Mouse (Mus musculus): ENCODE data around the gene Vipas39. TPM values are rescaled to one million over a fixed set of nuclear protein-coding genes. Genes with fewer than 3 reads are reported as not detected.
A peak's percentile ranks its signal among the peaks of the same experiment; 100 is the strongest.
"Not testable (repeated sequence)": the region's sequence is repeated elsewhere in the genome, so short reads cannot be mapped to it uniquely, and the experiment has no call there.

The Vipas39 gene
- polyA plus RNA-seq, 1 experiment from 2014 or later, result 62.5 TPM

GRCm38 (mm10) chr12:87217596-87217995, 48.5 kb downstream of the Vipas39 start:
- no peak overlapping the region for H3K4me3 ChIP-seq (ENCODE audit: low read depth, low read length)
- H3K27me3 ChIP-seq (ENCODE audit: control insufficient read depth, insufficient read depth, low read length), result no peaks in the 10 kb centered on the region

GRCm38 (mm10) chr12:87216053-87216452, 50.0 kb downstream of the Vipas39 start:
- H3K27ac ChIP-seq (ENCODE audit: low read depth, low read length), result no peak overlapping the region
- no peaks in the 10 kb centered on the region for H3K4me1 ChIP-seq (ENCODE audit: control insufficient read depth, insufficient read depth, low read length)
- no peak overlapping the region for H3K4me2 ChIP-seq (ENCODE audit: low read depth)
- no peaks in the 10 kb centered on the region for H3K27me3 ChIP-seq (ENCODE audit: control insufficient read depth, insufficient read depth, low read length)
- H3K9ac ChIP-seq (ENCODE audit: low read length), result no peak overlapping the region
- ATAC-seq (ENCODE audit: insufficient read depth, low FRiP score, low TSS enrichment) (no peak), DNase-seq (ENCODE audit: low spot score) (no peak)
- no peaks in the 10 kb centered on the region for H3K9me3 ChIP-seq (ENCODE audit: control insufficient read depth, low read length)
- no peaks in the 10 kb centered on the region for H3K36me3 ChIP-seq (ENCODE audit: control insufficient read depth, insufficient read depth, low read length)
- H3K4me3 ChIP-seq (ENCODE audit: low read depth, low read length), result no peak overlapping the region
- 83% methylated on average over 2 of the region's 2 CpGs for WGBS

More at GRCm38 (mm10) chr12:87217596-87217995, 48.5 kb downstream of the Vipas39 start:
- Histone ChIP-seq H3K9me3 (ENCODE audit: control insufficient read depth, low read length) (no peaks in the 10 kb centered on the region), H3K9ac (ENCODE audit: low read length) (no peak overlapping the region), H3K36me3 (ENCODE audit: control insufficient read depth, insufficient read depth, low read length) (no peaks in the 10 kb centered on the region), H3K27ac (ENCODE audit: low read depth, low read length) (no peak overlapping the region), H3K4me1 (ENCODE audit: control insufficient read depth, insufficient read depth, low read length) (no peaks in the 10 kb centered on the region), H3K4me2 (ENCODE audit: low read depth) (no peak overlapping the region)
- ATAC-seq (ENCODE audit: insufficient read depth, low FRiP score, low TSS enrichment), result no peak
- no peak for DNase-seq (ENCODE audit: low spot score)

GRCm38 (mm10) chr12:87212844-87213606, 53.0 kb downstream of the Vipas39 start:
- WGBS, result 71% methylated on average over 2 of the region's 2 CpGs
- H3K4me2 ChIP-seq (ENCODE audit: low read depth), result no peak overlapping the region
- H3K9ac ChIP-seq (ENCODE audit: low read length), result no peak overlapping the region
- ATAC-seq (ENCODE audit: insufficient read depth, low FRiP score, low TSS enrichment), result no peak
- no peaks in the 10 kb centered on the region for H3K4me1 ChIP-seq (ENCODE audit: control insufficient read depth, insufficient read depth, low read length)
- no peak overlapping the region for H3K27ac ChIP-seq (ENCODE audit: low read depth, low read length)
- no peaks in the 10 kb centered on the region for H3K36me3 ChIP-seq (ENCODE audit: control insufficient read depth, insufficient read depth, low read length)
- no peak overlapping the region for H3K4me3 ChIP-seq (ENCODE audit: low read depth, low read length)
- H3K27me3 ChIP-seq (ENCODE audit: control insufficient read depth, insufficient read depth, low read length), result no peaks in the 10 kb centered on the region
- no peak for DNase-seq (ENCODE audit: low spot score)
- no peaks in the 10 kb centered on the region for H3K9me3 ChIP-seq (ENCODE audit: control insufficient read depth, low read length)

- not testable (repeated sequence) for H3K27ac ChIP-seq (ENCODE audit: low read depth, low read length); H3K4me2 ChIP-seq (ENCODE audit: low read depth); H3K27me3 ChIP-seq (ENCODE audit: control insufficient read depth, insufficient read depth, low read length); DNase-seq (ENCODE audit: low spot score); H3K4me3 ChIP-seq (ENCODE audit: low read depth, low read length); H3K9me3 ChIP-seq (ENCODE audit: control insufficient read depth, low read length); H3K4me1 ChIP-seq (ENCODE audit: control insufficient read depth, insufficient read depth, low read length); H3K36me3 ChIP-seq (ENCODE audit: control insufficient read depth, insufficient read depth, low read length); ATAC-seq (ENCODE audit: insufficient read depth, low FRiP score, low TSS enrichment); H3K9ac ChIP-seq (ENCODE audit: low read length)
- WGBS, result 94% methylated on average over 5 of the region's 5 CpGs
Measured at GRCm38 (mm10) chr12:87205789-87206188, 60.3 kb downstream of the Vipas39 start.

GRCm38 (mm10) chr12:87201694-87202093, 64.4 kb downstream of the Vipas39 start:
- no peak overlapping the region for H3K4me2 ChIP-seq (ENCODE audit: low read depth)
- WGBS, result 70% methylated on average over 5 of the region's 5 CpGs
- H3K9ac ChIP-seq (ENCODE audit: low read length), result no peak overlapping the region
- H3K4me1 ChIP-seq (ENCODE audit: control insufficient read depth, insufficient read depth, low read length), result peaks cover 5% of the 10 kb centered on the region; the same call in 1 of the 2 replicates
- H3K4me3 ChIP-seq (ENCODE audit: low read depth, low read length), result no peak overlapping the region
- H3K27ac ChIP-seq (ENCODE audit: low read depth, low read length), result no peak overlapping the region
- H3K36me3 ChIP-seq (ENCODE audit: control insufficient read depth, insufficient read depth, low read length), result no peaks in the 10 kb centered on the region
- no peaks in the 10 kb centered on the region for H3K9me3 ChIP-seq (ENCODE audit: control insufficient read depth, low read length)
- ATAC-seq (ENCODE audit: insufficient read depth, low FRiP score, low TSS enrichment), result no peak
- H3K27me3 ChIP-seq (ENCODE audit: control insufficient read depth, insufficient read depth, low read length), result no peaks in the 10 kb centered on the region
- DNase-seq (ENCODE audit: low spot score), result no peak

- Histone ChIP-seq H3K9ac (ENCODE audit: low read length) (peak within 1 kb of the TSS; percentile 83), H3K27me3 (ENCODE audit: control insufficient read depth, insufficient read depth, low read length) (no peaks in the 10 kb centered on the region), H3K9me3 (ENCODE audit: control insufficient read depth, low read length) (no peaks in the 10 kb centered on the region), H3K4me3 (ENCODE audit: low read depth, low read length) (peak within 1 kb of the TSS; percentile 70), H3K36me3 (ENCODE audit: control insufficient read depth, insufficient read depth, low read length) (no peaks in the 10 kb centered on the region), H3K4me2 (ENCODE audit: low read depth) (peak within 1 kb of the TSS; percentile 97), H3K4me1 (ENCODE audit: control insufficient read depth, insufficient read depth, low read length) (peaks cover 5% of the 10 kb centered on the region; the same call in 1 of the 2 replicates), H3K27ac (ENCODE audit: low read depth, low read length) (peak within 1 kb of the TSS; percentile 73)
- DNase-seq (ENCODE audit: low spot score) (peak; percentile 90), ATAC-seq (ENCODE audit: insufficient read depth, low FRiP score, low TSS enrichment) (peak; percentile 94)
- under 1% methylated on average over 60 of the region's 70 CpGs for WGBS
Measured at GRCm38 (mm10) chr12:87199973-87200586, 66.0 kb downstream of the Vipas39 start, which contains the start of gene Tmed8. TSS of gene Tmed8 (minus strand) at chr12:87200454.

- H3K36me3 ChIP-seq (ENCODE audit: control insufficient read depth, insufficient read depth, low read length), result no peaks in the 10 kb centered on the region
- peak within 1 kb of the TSS; percentile 97 for H3K4me2 ChIP-seq (ENCODE audit: low read depth)
- H3K4me3 ChIP-seq (ENCODE audit: low read depth, low read length), result peak within 1 kb of the TSS; percentile 70
- peak within 1 kb of the TSS; percentile 83 for H3K9ac ChIP-seq (ENCODE audit: low read length)
- peak within 1 kb of the TSS; percentile 73 for H3K27ac ChIP-seq (ENCODE audit: low read depth, low read length)
- H3K9me3 ChIP-seq (ENCODE audit: control insufficient read depth, low read length), result no peaks in the 10 kb centered on the region
- no peaks in the 10 kb centered on the region for H3K27me3 ChIP-seq (ENCODE audit: control insufficient read depth, insufficient read depth, low read length)
- ATAC-seq (ENCODE audit: insufficient read depth, low FRiP score, low TSS enrichment) (peak; percentile 6; the same call in 1 of the 2 replicates), DNase-seq (ENCODE audit: low spot score) (peak; percentile 54)
- under 1% methylated on average over 38 of the region's 38 CpGs for WGBS
- peaks cover 5% of the 10 kb centered on the region; the same call in 1 of the 2 replicates for H3K4me1 ChIP-seq (ENCODE audit: control insufficient read depth, insufficient read depth, low read length)
Measured at GRCm38 (mm10) chr12:87199206-87199972, 66.7 kb downstream of the Vipas39 start, which contains the start of gene Samd15. TSS of gene Samd15 (plus strand) at chr12:87199723.

- peak overlapping the region; percentile 70 for H3K4me3 ChIP-seq (ENCODE audit: low read depth, low read length)
- H3K9ac ChIP-seq (ENCODE audit: low read length), result no peak overlapping the region
- no peak for DNase-seq (ENCODE audit: low spot score)
- no peak overlapping the region for H3K27ac ChIP-seq (ENCODE audit: low read depth, low read length)
- H3K9me3 ChIP-seq (ENCODE audit: control insufficient read depth, low read length), result no peaks in the 10 kb centered on the region
- no peaks in the 10 kb centered on the region for H3K36me3 ChIP-seq (ENCODE audit: control insufficient read depth, insufficient read depth, low read length)
- peak overlapping the region; percentile 97 for H3K4me2 ChIP-seq (ENCODE audit: low read depth)
- no peaks in the 10 kb centered on the region for H3K27me3 ChIP-seq (ENCODE audit: control insufficient read depth, insufficient read depth, low read length)
- WGBS, result 60% methylated on average over 6 of the region's 6 CpGs
- H3K4me1 ChIP-seq (ENCODE audit: control insufficient read depth, insufficient read depth, low read length), result peaks cover 5% of the 10 kb centered on the region; the same call in 1 of the 2 replicates
- ATAC-seq (ENCODE audit: insufficient read depth, low FRiP score, low TSS enrichment), result no peak
Measured at GRCm38 (mm10) chr12:87198792-87199191, 67.3 kb downstream of the Vipas39 start.

All from neural tube, embryonic 11.5 days (tissue).